Mouse (Mus musculus) liver, adult 2 months (tissue): ENCODE measurements around the gene Tmem131l. TPM values are rescaled to one million over a fixed set of nuclear protein-coding genes. Genes with fewer than 3 reads are reported as not detected.

Experiments
- DNase-seq: peaks from one replicate; pipeline ENCODE4 v3.0.0-alpha.2; 2011; ENCODE audit warnings: low read depth, low spot score; ENCODE audit errors: extremely low read depth
- H3K27ac ChIP-seq: fragments of 200-500 bp; replicated peaks from 2 replicates; pipeline ENCODE4 v1.5.1; 2012; ENCODE audit warnings: low read depth, mild to moderate bottlenecking, control low read depth, inconsistent platforms, low read length; ENCODE audit not compliant: insufficient read depth
- H3K27me3 ChIP-seq: fragments of 200-500 bp; 2 replicates; pipeline ENCODE4 v1.6.1; 2012; ENCODE audit warnings: mild to moderate bottlenecking, moderate library complexity, low read length, inconsistent platforms; ENCODE audit not compliant: control insufficient read depth, insufficient read depth
- H3K36me3 ChIP-seq: fragments of 200-500 bp; 2 replicates; pipeline ENCODE4 v1.6.1; 2012; ENCODE audit warnings: low read length, inconsistent platforms; ENCODE audit not compliant: control insufficient read depth, insufficient read depth
- H3K4me1 ChIP-seq: fragments of 200-500 bp; 2 replicates; pipeline ENCODE4 v1.6.1; 2011; ENCODE audit warnings: low read length; ENCODE audit not compliant: control insufficient read depth, insufficient read depth
- H3K4me3 ChIP-seq: fragments of 200-500 bp; 2 replicates; pipeline ENCODE4 v1.5.1; 2011; ENCODE audit warnings: low read depth, mild to moderate bottlenecking, control low read depth, low read length, moderate library complexity; ENCODE audit not compliant: insufficient read depth
- H3K79me2 ChIP-seq: fragments of 200-500 bp; 2 replicates; pipeline ENCODE4 v1.6.1; 2012; ENCODE audit warnings: inconsistent platforms, mild to moderate bottlenecking, low read length, moderate library complexity; ENCODE audit not compliant: control insufficient read depth, insufficient read depth
- H3K9ac ChIP-seq: fragments of 200-500 bp; 2 replicates; pipeline ENCODE4 v1.6.1; 2012; ENCODE audit warnings: low read depth, mild to moderate bottlenecking, control low read depth, inconsistent platforms, low read length
- CTCF ChIP-seq: fragments of 200-500 bp; IDR thresholded peaks from 2 replicates; pipeline ENCODE4 v1.5.1; 2011; ENCODE audit warnings: low read depth, low read length, control low read depth
- POLR2A ChIP-seq: fragments of 200-500 bp; IDR thresholded peaks from 2 replicates; pipeline ENCODE4 v1.6.1; 2011; ENCODE audit warnings: low read length, control low read depth; ENCODE audit not compliant: insufficient read depth; ENCODE audit errors: extremely low read depth
- WGBS: fragments of 180-500 bp; shearing (Covaris S2); methylation state at CpG from one replicate; pipeline ENCODE4 v1.1.7; 2018; 5-methylcytosine and 5-hydroxymethylcytosine counted together
- polyA plus RNA-seq: library from polyadenylated mRNA; depleted of rRNA; stranded (reverse); fragments of >200 nt; gene quantifications from 2 replicates; pipeline ENCODE4 v1.2.3, GENCODE M21; 2012
- total RNA-seq: library from RNA; depleted of rRNA; stranded (reverse); fragments of >200 nt; gene quantifications from 2 replicates; pipeline ENCODE4 v1.2.3, GENCODE M21; 2014

Gene Tmem131l
- total and polyA plus RNA-seq, 2 experiments = 15.3 to 21.1 TPM

GRCm38 (mm10) chr3:83941921-83942320, 98.1 kb downstream of the Tmem131l start:
- Histone ChIP-seq H3K27me3 (no peaks in the 10 kb centered on the region), H3K79me2 (no peaks in the 10 kb centered on the region), H3K27ac (no peak overlapping the region), H3K4me1 (no peaks in the 10 kb centered on the region), H3K36me3 (peaks cover 47% of the 10 kb centered on the region), H3K4me3 (no peak overlapping the region), H3K9ac (no peak overlapping the region)
- DNase-seq = no peak
- TF ChIP-seq CTCF (no peak), POLR2A (no peak)
- WGBS = 86% methylated on average over 4 of the region's 4 CpGs

- Histone ChIP-seq H3K27me3 (no peaks in the 10 kb centered on the region), H3K36me3 (peaks cover 57% of the 10 kb centered on the region), H3K79me2 (no peaks in the 10 kb centered on the region), H3K9ac (no peak overlapping the region), H3K27ac (no peak overlapping the region), H3K4me3 (no peak overlapping the region), H3K4me1 (peaks cover 7% of the 10 kb centered on the region)
- TF ChIP-seq POLR2A (no peak), CTCF (no peak)
- WGBS = 90% methylated on average over 5 of the region's 5 CpGs
- DNase-seq = no peak
Observed at GRCm38 (mm10) chr3:83938871-83939270, 101.1 kb downstream of the Tmem131l start.

GRCm38 (mm10) chr3:83934514-83934913, 105.5 kb downstream of the Tmem131l start:
- 94% methylated on average over 10 of the region's 10 CpGs for WGBS
- TF ChIP-seq POLR2A (no peak), CTCF (no peak)
- peaks cover 7% of the 10 kb centered on the region for H3K4me1 ChIP-seq
- peaks cover 56% of the 10 kb centered on the region for H3K36me3 ChIP-seq
- DNase-seq = no peak
- no peak overlapping the region for H3K9ac ChIP-seq
- no peak overlapping the region for H3K4me3 ChIP-seq
- no peaks in the 10 kb centered on the region for H3K27me3 ChIP-seq
- H3K27ac ChIP-seq = no peak overlapping the region
- H3K79me2 ChIP-seq = no peaks in the 10 kb centered on the region

GRCm38 (mm10) chr3:83915768-83916496, 124.0 kb downstream of the Tmem131l start:
- Histone ChIP-seq H3K36me3 (peaks cover 60% of the 10 kb centered on the region), H3K4me1 (no peaks in the 10 kb centered on the region), H3K27ac (no peak overlapping the region), H3K79me2 (no peaks in the 10 kb centered on the region), H3K4me3 (no peak overlapping the region), H3K9ac (no peak overlapping the region), H3K27me3 (no peaks in the 10 kb centered on the region)
- no peak for TF ChIP-seq POLR2A
- peak; percentile 51 for TF ChIP-seq CTCF
- peak; percentile 40 for DNase-seq
- 78% methylated on average over 11 of the region's 11 CpGs for WGBS

- no peak overlapping the region for H3K9ac ChIP-seq
- WGBS = 88% methylated on average over 3 of the region's 3 CpGs
- H3K4me1 ChIP-seq = no peaks in the 10 kb centered on the region
- H3K79me2 ChIP-seq = no peaks in the 10 kb centered on the region
- H3K27me3 ChIP-seq = no peaks in the 10 kb centered on the region
- no peak for DNase-seq
- no peak overlapping the region for H3K4me3 ChIP-seq
- H3K36me3 ChIP-seq = peaks cover 59% of the 10 kb centered on the region
- H3K27ac ChIP-seq = no peak overlapping the region
- TF ChIP-seq POLR2A = no peak
- TF ChIP-seq CTCF = no peak
Observed at GRCm38 (mm10) chr3:83915102-83915501, 124.9 kb downstream of the Tmem131l start.

GRCm38 (mm10) chr3:83910707-83911106, 129.3 kb downstream of the Tmem131l start:
- no peak for DNase-seq
- no peak overlapping the region for H3K4me3 ChIP-seq
- WGBS = 69% methylated on average over 5 of the region's 5 CpGs
- no peak overlapping the region for H3K9ac ChIP-seq
- peaks cover 40% of the 10 kb centered on the region for H3K36me3 ChIP-seq
- no peak overlapping the region for H3K27ac ChIP-seq
- H3K4me1 ChIP-seq = no peaks in the 10 kb centered on the region
- TF ChIP-seq POLR2A (no peak), CTCF (no peak)
- no peaks in the 10 kb centered on the region for H3K79me2 ChIP-seq
- no peaks in the 10 kb centered on the region for H3K27me3 ChIP-seq
